Mouse (Mus musculus) kidney, postnatal 4 days (tissue): ENCODE data around the gene Hsd17b12.

Source experiments
- DNase-seq, 2 experiments: peaks; one replicate each; pipeline ENCODE4 v3.0.0; 2021; ENCODE audit warnings: mixed read lengths in 2 of 2

Gene Hsd17b12

GRCm38 (mm10) chr2:94069482-94069881, 88.3 kb downstream of the Hsd17b12 start:
- peak; percentile 3 to 13 for DNase-seq

GRCm38 (mm10) chr2:94066540-94067135, 91.1 kb downstream of the Hsd17b12 start:
- no peak for DNase-seq

- no peak for DNase-seq
Measured at GRCm38 (mm10) chr2:94066120-94066519, 91.6 kb downstream of the Hsd17b12 start.

- DNase-seq: no peak
Measured at GRCm38 (mm10) chr2:94062791-94063190, 95.0 kb downstream of the Hsd17b12 start.

- peak; percentile 62 to 66 for DNase-seq
Measured at GRCm38 (mm10) chr2:94059459-94059858, 98.3 kb downstream of the Hsd17b12 start.

DNA sequence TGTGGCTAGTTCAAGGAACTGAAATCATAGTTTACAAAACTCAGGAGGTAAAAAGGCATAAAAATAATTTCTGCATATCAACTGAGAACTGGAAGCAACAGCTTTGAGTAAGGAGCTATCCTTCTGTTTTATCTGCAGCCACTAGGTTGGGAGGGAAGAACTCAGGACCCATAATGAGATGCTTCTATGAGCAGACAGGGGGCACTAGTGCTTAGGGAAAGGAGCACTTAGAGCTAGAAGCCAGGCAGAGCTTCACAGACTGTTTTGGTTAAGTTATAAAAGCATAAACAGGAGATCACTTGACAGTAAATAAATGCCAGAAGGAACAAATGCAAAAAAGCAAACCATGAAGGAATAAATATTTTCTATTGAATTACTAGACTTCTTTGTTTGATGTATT, 103.0 kb downstream of the Hsd17b12 start:
- DNase-seq: peak; percentile 11 to 34

DNA sequence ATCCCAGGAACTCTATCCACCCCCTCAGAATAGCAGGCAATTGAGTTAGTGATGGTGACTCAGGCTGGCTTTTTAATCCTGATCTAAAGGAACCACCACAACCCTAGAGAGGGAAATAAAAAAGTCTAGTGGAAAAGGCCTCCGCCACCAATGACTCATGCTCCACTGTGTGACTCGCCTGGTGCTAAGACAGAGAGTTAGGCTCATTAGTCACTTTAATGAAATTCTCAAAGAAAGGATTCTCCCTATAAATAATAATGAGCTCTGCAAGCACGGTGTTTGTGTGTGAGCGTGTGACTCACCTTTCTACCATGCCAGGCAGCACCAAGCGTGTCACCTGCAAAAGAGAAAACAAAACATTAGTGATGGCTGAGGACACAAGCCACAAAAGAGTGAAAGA, 105.8 kb downstream of the Hsd17b12 start:
- DNase-seq: no peak

GRCm38 (mm10) chr2:94050901-94051300, 106.9 kb downstream of the Hsd17b12 start:
- no peak for DNase-seq

- no peak for DNase-seq
Measured at GRCm38 (mm10) chr2:94049471-94050176, 108.1 kb downstream of the Hsd17b12 start.

- no peak for DNase-seq
Measured at GRCm38 (mm10) chr2:94048733-94049470, 108.9 kb downstream of the Hsd17b12 start.

DNA sequence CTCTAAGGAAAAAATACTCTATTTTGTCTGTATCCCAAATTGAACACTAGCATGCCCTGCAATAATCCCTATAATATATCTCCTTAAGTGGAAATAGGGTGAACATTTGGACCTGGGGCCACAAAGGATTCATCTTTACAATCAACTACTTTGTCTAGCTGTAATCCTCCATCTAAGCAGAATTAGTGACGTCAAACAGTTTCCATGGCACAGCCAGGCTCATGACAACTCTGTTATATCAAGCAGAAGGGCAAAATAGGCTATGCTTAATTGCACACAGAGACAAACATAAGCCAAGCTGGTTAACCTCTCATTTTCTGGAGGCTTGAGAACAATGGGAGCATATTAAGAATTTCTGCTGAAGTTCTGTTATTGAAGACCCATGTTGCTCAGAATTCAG, 109.5 kb downstream of the Hsd17b12 start:
- DNase-seq: no peak

- DNase-seq: no peak
Measured at GRCm38 (mm10) chr2:94045411-94046090, 112.2 kb downstream of the Hsd17b12 start.

DNA sequence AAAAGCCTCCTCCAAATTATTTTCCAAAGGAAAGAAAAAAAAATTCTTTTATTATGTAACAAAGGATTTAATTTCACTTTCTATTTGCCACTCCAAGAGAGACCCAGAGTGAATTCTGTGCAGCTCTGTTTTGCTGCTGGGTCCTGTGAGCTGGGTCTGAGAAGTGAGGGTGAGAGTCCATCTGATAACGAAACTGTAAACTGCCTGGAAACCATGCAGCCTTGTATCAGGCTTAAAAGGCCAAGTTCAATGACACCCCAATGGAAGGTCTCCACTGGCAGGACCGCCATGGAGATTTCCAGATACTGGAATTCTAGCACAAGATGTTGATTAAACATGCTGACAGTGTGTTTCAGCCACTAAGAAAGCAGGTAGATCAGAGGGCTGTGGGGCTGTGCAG, 113.6 kb downstream of the Hsd17b12 start:
- DNase-seq: no peak

DNA sequence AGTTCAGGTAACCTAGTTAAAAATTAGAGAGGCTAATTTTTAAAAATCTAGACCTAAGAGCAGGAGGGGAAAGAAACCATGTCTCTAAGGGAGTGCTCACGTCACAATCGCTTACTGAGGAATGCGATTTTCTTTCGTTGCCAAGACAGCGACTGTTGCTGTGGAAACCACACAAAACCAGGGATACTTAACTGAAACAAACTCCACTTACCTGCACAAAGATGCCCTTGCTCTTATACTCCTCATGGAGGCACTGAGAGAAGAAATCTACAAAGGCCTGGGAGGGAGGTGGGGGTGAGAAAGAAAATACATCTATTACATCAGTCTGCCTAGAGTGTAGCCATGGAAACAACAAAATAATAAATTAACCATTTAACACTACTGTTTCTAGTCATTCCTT, 114.1 kb downstream of the Hsd17b12 start:
- DNase-seq: no peak

GRCm38 (mm10) chr2:94042461-94042860, 115.3 kb downstream of the Hsd17b12 start:
- DNase-seq: no peak

- no peak for DNase-seq
Measured at GRCm38 (mm10) chr2:94040391-94041125, 117.2 kb downstream of the Hsd17b12 start.

- peak; percentile 79 for DNase-seq
Measured at GRCm38 (mm10) chr2:94035428-94036331, 122.1 kb downstream of the Hsd17b12 start.

- DNase-seq: no peak
Measured at GRCm38 (mm10) chr2:94030602-94031001, 127.2 kb downstream of the Hsd17b12 start.

GRCm38 (mm10) chr2:94024637-94025036, 133.1 kb downstream of the Hsd17b12 start:
- DNase-seq: no peak

DNA sequence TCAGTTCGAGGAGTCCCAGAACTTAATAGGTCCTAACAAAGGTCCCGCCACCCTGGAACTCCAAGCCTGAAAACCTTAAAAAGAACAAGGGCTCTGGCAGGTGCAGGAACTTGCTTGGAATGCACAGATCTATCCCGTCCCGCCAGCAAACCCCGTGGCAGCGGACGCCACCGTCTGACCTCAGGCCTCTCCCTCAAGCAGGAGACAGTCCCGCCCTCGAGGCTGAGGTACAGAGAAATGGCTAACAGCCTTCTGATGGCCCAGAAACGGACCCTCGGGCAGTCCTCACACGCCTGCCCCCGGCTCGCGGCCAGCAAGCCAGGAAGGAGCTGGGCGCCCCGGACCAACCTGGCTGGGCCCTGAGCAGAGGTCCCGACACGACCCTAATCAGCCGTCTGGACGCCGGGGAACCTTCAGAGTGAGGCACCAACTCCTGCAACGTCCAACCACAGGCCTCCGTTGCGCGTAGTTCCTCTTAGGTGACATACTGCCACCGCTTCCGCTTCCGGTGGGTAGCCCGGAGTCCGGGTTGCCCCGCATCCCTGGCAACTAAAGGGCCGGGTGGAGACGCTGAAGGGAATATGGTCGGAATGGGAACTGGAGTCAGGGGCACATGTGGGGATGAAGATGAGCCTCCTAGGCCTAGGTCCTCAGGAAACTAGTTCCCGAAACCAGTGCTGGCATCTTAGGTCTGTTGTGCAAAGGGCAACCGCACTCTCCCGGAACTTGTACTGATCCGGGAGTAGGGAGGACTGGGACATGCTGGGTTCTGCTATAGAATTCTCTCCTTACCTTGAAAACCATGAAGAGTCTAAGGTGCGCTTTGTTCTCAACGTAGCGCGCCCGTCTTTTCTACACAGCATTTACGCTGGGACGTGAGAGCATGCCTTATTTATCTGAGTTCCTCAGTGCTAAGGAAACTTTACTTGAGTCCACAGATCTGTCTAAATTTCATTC, 147.2 kb downstream of the Hsd17b12 start, which contains the start of gene Alkbh3:
Gene Alkbh3, minus strand, starts transcription at position 473 of the 957 bp plus-strand sequence.
- peak; percentile 95 to 96 for DNase-seq
